Mouse (Mus musculus) lung, embryonic 14.5 days (tissue): ENCODE measurements at regions not wholly inside any gene's neighbourhood (a gene's known extent, or its start where the extent isn't known, plus 50 kb on each side); places are given as distances from the start of the nearest gene placed in this dataset.

Source experiments
- ATAC-seq: fragments of 200-750 bp; cut with Nextera tagmentation; 2 replicates; pipeline ENCODE4 v1.8.0; 2017; ENCODE audit warnings: mild to moderate bottlenecking, moderate TSS enrichment, moderate library complexity; ENCODE audit not compliant: insufficient read depth
- DNase-seq: peaks from one replicate; pipeline ENCODE4 v3.0.0-alpha.2; 2015
- H3K27ac ChIP-seq: fragments of 300-500 bp; sonication (generic); 2 replicates; pipeline ENCODE4 v1.5.1; 2014; ENCODE audit warnings: low read depth, mild to moderate bottlenecking, moderate library complexity
- H3K27me3 ChIP-seq: fragments of 300-500 bp; sonication (generic); 2 replicates; pipeline ENCODE4 v1.6.1; 2014; ENCODE audit warnings: low read length, control low read depth; ENCODE audit not compliant: insufficient read depth
- H3K36me3 ChIP-seq: fragments of 300-500 bp; sonication (generic); 2 replicates; pipeline ENCODE4 v1.6.1; 2014; ENCODE audit warnings: control low read depth; ENCODE audit not compliant: insufficient read depth
- H3K4me1 ChIP-seq: fragments of 300-500 bp; sonication (generic); 2 replicates; pipeline ENCODE4 v1.6.1; 2014; ENCODE audit warnings: antibody characterized with exemption, control low read depth; ENCODE audit not compliant: insufficient read depth
- H3K4me2 ChIP-seq: fragments of 300-500 bp; sonication (generic); 2 replicates; pipeline ENCODE4 v1.6.1; 2014; ENCODE audit warnings: mild to moderate bottlenecking
- H3K4me3 ChIP-seq: fragments of 300-500 bp; sonication (generic); 2 replicates; pipeline ENCODE4 v1.5.1; 2014; ENCODE audit warnings: low read depth, low read length
- H3K9ac ChIP-seq: fragments of 300-500 bp; sonication (generic); 2 replicates; pipeline ENCODE4 v1.6.1; 2014
- H3K9me3 ChIP-seq: fragments of 300-500 bp; sonication (generic); 2 replicates; pipeline ENCODE4 v1.6.1; 2016; ENCODE audit warnings: low read depth, low read length, control low read depth
- CTCF ChIP-seq: IDR thresholded peaks from 2 replicates; pipeline ENCODE4 v1.5.1; 2016; ENCODE audit warnings: antibody characterized with exemption, low read depth
- WGBS: fragments of 180-500 bp; shearing (Covaris S2); extraction: QIAGEN DNeasy Blood & Tissue Kit; methylation state at CpG from one replicate; pipeline ENCODE4 v1.1.7; 2014; 5-methylcytosine and 5-hydroxymethylcytosine counted together

GRCm38 (mm10) chr8:127957571-127957970 lies 400.8 kb upstream of the Nrp1 start:
- Histone ChIP-seq H3K27me3 (no peaks in the 10 kb centered on the region), H3K9me3 (no peaks in the 10 kb centered on the region), H3K4me1 (no peaks in the 10 kb centered on the region), H3K9ac (no peak overlapping the region), H3K4me3 (no peak overlapping the region), H3K36me3 (no peaks in the 10 kb centered on the region), H3K27ac (no peak overlapping the region), H3K4me2 (no peak overlapping the region)
- WGBS = 68% methylated on average over 1 of the region's 1 CpGs
- ATAC-seq (no peak), DNase-seq (no peak)
- TF ChIP-seq CTCF = no peak

GRCm38 (mm10) chr8:127958351-127959044 lies 399.9 kb upstream of the Nrp1 start:
- Histone ChIP-seq H3K4me3 (no peak overlapping the region), H3K9ac (no peak overlapping the region), H3K4me2 (no peak overlapping the region), H3K27me3 (no peaks in the 10 kb centered on the region), H3K9me3 (no peaks in the 10 kb centered on the region), H3K27ac (no peak overlapping the region), H3K36me3 (no peaks in the 10 kb centered on the region), H3K4me1 (no peaks in the 10 kb centered on the region)
- ATAC-seq (no peak), DNase-seq (no peak)
- TF ChIP-seq CTCF = no peak
- 67% methylated on average over 12 of the region's 12 CpGs for WGBS

- ATAC-seq (no peak), DNase-seq (peak; percentile 33)
- Histone ChIP-seq H3K4me1 (no peaks in the 10 kb centered on the region), H3K36me3 (no peaks in the 10 kb centered on the region), H3K9me3 (no peaks in the 10 kb centered on the region), H3K4me2 (no peak overlapping the region), H3K4me3 (no peak overlapping the region), H3K27ac (no peak overlapping the region), H3K9ac (no peak overlapping the region), H3K27me3 (no peaks in the 10 kb centered on the region)
- TF ChIP-seq CTCF = no peak
- 52% methylated on average over 1 of the region's 1 CpGs for WGBS
Observed at GRCm38 (mm10) chr8:127962862-127963261, 395.5 kb upstream of the Nrp1 start.

DNA sequence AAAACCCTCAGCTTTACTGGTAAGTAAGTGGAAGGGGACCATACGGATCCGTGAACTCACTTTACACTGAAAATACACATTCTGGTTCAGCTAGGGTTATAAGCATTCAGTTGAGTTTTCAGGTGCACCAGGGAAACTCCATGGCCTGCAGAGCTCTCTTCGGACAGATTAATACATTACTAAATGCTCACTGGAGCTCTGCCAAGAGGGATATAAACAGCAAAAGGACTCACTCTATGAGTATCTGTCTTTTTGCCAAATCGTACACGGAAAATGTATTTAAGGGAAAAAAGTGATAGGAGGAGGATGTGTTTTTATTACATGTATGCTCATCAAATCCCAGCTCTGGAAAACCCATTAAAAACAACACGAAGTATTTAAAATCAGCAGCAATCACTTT lies 394.8 kb upstream of the Nrp1 start:
- H3K9ac ChIP-seq = no peak overlapping the region
- H3K9me3 ChIP-seq = no peaks in the 10 kb centered on the region
- H3K36me3 ChIP-seq = no peaks in the 10 kb centered on the region
- 34% methylated on average over 6 of the region's 6 CpGs for WGBS
- no peak overlapping the region for H3K4me3 ChIP-seq
- no peak overlapping the region for H3K4me2 ChIP-seq
- no peak for ATAC-seq
- no peak overlapping the region for H3K27ac ChIP-seq
- no peaks in the 10 kb centered on the region for H3K27me3 ChIP-seq
- no peaks in the 10 kb centered on the region for H3K4me1 ChIP-seq
- TF ChIP-seq CTCF = no peak
- peak; percentile 82 for DNase-seq

DNA sequence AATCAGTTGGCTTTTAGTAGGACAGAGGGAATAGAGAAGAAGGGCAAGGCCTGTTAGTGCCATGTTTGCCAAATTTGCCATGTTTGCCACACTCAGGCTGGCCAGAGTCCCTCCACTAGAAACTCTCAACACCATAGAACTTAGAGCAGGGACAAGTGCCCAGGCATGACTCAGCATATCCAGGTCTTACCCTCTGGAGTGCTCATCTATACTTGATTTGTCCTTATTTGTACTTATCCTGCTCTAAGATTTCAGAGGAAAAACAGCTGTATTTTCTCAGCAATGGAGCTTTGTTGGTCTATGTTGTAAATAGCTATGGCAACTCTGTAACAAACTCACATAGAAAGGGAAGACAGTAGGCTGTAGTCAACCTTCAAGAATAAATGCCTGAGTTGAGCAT lies 393.6 kb upstream of the Nrp1 start:
- Histone ChIP-seq H3K9me3 (no peaks in the 10 kb centered on the region), H3K4me3 (no peak overlapping the region), H3K27ac (no peak overlapping the region), H3K4me1 (no peaks in the 10 kb centered on the region), H3K4me2 (no peak overlapping the region), H3K36me3 (no peaks in the 10 kb centered on the region), H3K27me3 (no peaks in the 10 kb centered on the region), H3K9ac (no peak overlapping the region)
- ATAC-seq (no peak), DNase-seq (peak; percentile 15)
- no peak for TF ChIP-seq CTCF

- H3K27ac ChIP-seq = no peak overlapping the region
- no peaks in the 10 kb centered on the region for H3K4me1 ChIP-seq
- WGBS = 74% methylated on average over 2 of the region's 2 CpGs
- no peak overlapping the region for H3K9ac ChIP-seq
- no peak overlapping the region for H3K4me2 ChIP-seq
- no peak for TF ChIP-seq CTCF
- H3K9me3 ChIP-seq = no peaks in the 10 kb centered on the region
- DNase-seq = no peak
- no peak for ATAC-seq
- no peak overlapping the region for H3K4me3 ChIP-seq
- H3K27me3 ChIP-seq = no peaks in the 10 kb centered on the region
- H3K36me3 ChIP-seq = no peaks in the 10 kb centered on the region
Observed at GRCm38 (mm10) chr8:127965341-127965740, 393.1 kb upstream of the Nrp1 start.

DNA sequence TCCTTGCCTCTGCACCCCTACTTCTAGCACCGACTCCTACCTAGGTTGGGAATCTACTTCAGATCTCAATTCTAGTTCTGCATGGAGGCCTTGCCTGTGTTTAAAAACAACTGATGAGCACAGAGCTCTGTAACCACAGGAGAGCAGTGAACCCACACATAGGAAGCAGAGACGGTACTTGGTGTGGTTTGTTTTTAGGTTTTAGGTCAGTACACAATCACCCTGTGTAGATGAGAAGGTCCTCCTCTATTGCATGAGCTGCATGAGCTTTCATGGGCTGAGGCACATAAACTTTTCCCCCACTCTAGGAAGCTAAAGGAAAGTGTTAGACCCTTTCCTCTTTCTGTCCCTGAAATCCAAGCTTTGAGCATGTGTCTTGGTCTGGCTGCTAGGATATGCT lies 390.4 kb upstream of the Nrp1 start:
- H3K4me3 ChIP-seq = no peak overlapping the region
- H3K9me3 ChIP-seq = no peaks in the 10 kb centered on the region
- no peaks in the 10 kb centered on the region for H3K36me3 ChIP-seq
- 85% methylated on average over 2 of the region's 2 CpGs for WGBS
- no peak overlapping the region for H3K9ac ChIP-seq
- ATAC-seq (no peak), DNase-seq (no peak)
- H3K27me3 ChIP-seq = no peaks in the 10 kb centered on the region
- no peaks in the 10 kb centered on the region; the same call in 1 of the 2 replicates for H3K4me1 ChIP-seq
- H3K27ac ChIP-seq = no peak overlapping the region
- no peak for TF ChIP-seq CTCF
- H3K4me2 ChIP-seq = no peak overlapping the region
